Mouse (Mus musculus) CH12.LX (cell line): ENCODE data around the gene Zgrf1. TPM values are rescaled to one million over a fixed set of nuclear protein-coding genes. Genes with fewer than 3 reads are reported as not detected.
A peak's percentile ranks its signal among the peaks of the same experiment; 100 is the strongest.

Experiments used
- DNase-seq: peaks from one replicate; pipeline ENCODE4 v3.0.0-alpha.2; 2013; ENCODE audit errors: extremely low read depth
- H3K27ac ChIP-seq: 2 replicates; pipeline ENCODE4 v1.5.1; 2012; ENCODE audit warnings: low read depth, mild to moderate bottlenecking, control low read depth, moderate library complexity; ENCODE audit not compliant: insufficient read depth
- H3K27me3 ChIP-seq: replicated peaks from 2 replicates; pipeline ENCODE3; 2012; ENCODE audit warnings: inconsistent platforms
- H3K36me3 ChIP-seq, 2 experiments: replicated peaks in 1 of 2; 2 replicates each; pipeline versions ENCODE3 to v1.6.1; 2012; ENCODE audit warnings: inconsistent platforms in 1 of 2, low read length in 1 of 2, mild to moderate bottlenecking in 1 of 2, mixed read lengths in 1 of 2, moderate library complexity in 1 of 2; ENCODE audit not compliant: control insufficient read depth in 1 of 2, insufficient read depth in 1 of 2
- H3K4me1 ChIP-seq, 2 experiments: 2 replicates each; pipeline ENCODE4 v1.6.1; 2012; ENCODE audit warnings: inconsistent platforms in 1 of 2, moderate library complexity in 1 of 2; ENCODE audit not compliant: insufficient read depth in 2 of 2, control insufficient read depth in 1 of 2
- H3K4me2 ChIP-seq: 2 replicates; pipeline ENCODE4 v1.6.1; 2012; ENCODE audit warnings: low read depth, mild to moderate bottlenecking, control low read depth; ENCODE audit not compliant: poor library complexity, insufficient read depth, severe bottlenecking
- H3K4me3 ChIP-seq, 3 experiments: fragments of 150-350 bp in 1 of 3; sonication (generic) in 1 of 3; replicated peaks in 1 of 3; 2 replicates each; pipeline versions ENCODE3 to v1.5.1; 2011 to 2012; ENCODE audit warnings: low read depth in 2 of 3, low read length in 2 of 3, mild to moderate bottlenecking in 2 of 3, moderate library complexity in 2 of 3, control low read depth in 1 of 3, improper control_type of control experiment in 1 of 3, inconsistent platforms in 1 of 3, mixed read lengths in 1 of 3; ENCODE audit not compliant: poor library complexity in 1 of 3
- H3K79me2 ChIP-seq: replicated peaks from 2 replicates; pipeline ENCODE4 v1.6.1; 2012; ENCODE audit warnings: mild to moderate bottlenecking, moderate library complexity; ENCODE audit not compliant: control insufficient read depth, poor library complexity, insufficient read depth, severe bottlenecking; ENCODE audit errors: extremely low read depth
- H3K9ac ChIP-seq: 2 replicates; pipeline ENCODE4 v1.6.1; 2012; ENCODE audit warnings: low read depth, mild to moderate bottlenecking, control low read depth, moderate library complexity; ENCODE audit not compliant: insufficient read depth
- H3K9me3 ChIP-seq: replicated peaks from 2 replicates; pipeline ENCODE3; 2012; ENCODE audit warnings: low read length, inconsistent platforms, mixed read lengths
- CHD2 ChIP-seq: IDR thresholded peaks from 2 replicates; pipeline ENCODE4 v1.6.1; 2011; ENCODE audit warnings: low read length, improper control_type of control experiment
- CTCF ChIP-seq, 2 experiments: IDR thresholded peaks in 1 of 2; conservative IDR thresholded peaks in 1 of 2; 2 replicates each; pipeline ENCODE4 v1.5.1; 2011 to 2012; ENCODE audit warnings: low read depth in 2 of 2, low read length in 2 of 2, improper control_type of control experiment in 1 of 2, inconsistent platforms in 1 of 2, mild to moderate bottlenecking in 1 of 2, moderate library complexity in 1 of 2
- E2F4 ChIP-seq: IDR thresholded peaks from 2 replicates; pipeline ENCODE4 v1.6.1; 2011; ENCODE audit warnings: low read depth, low read length, improper control_type of control experiment; ENCODE audit not compliant: insufficient replicate concordance
- ELF1 ChIP-seq: IDR thresholded peaks from 2 replicates; pipeline ENCODE4 v1.6.1; 2014; ENCODE audit warnings: low read depth, mild to moderate bottlenecking, inconsistent platforms, low read length, improper control_type of control experiment
- EP300 ChIP-seq: IDR thresholded peaks from 2 replicates; pipeline ENCODE4 v1.6.1; 2011; ENCODE audit warnings: low read length, improper control_type of control experiment
- ETS1 ChIP-seq: conservative IDR thresholded peaks from 2 replicates; pipeline ENCODE4 v1.6.1; 2012; ENCODE audit warnings: low read depth, mild to moderate bottlenecking, inconsistent platforms, low read length, improper control_type of control experiment, moderate library complexity
- GABPA ChIP-seq: IDR thresholded peaks from 2 replicates; pipeline ENCODE4 v1.6.1; 2012; ENCODE audit warnings: low read depth, low read length, improper control_type of control experiment, inconsistent platforms; ENCODE audit not compliant: insufficient replicate concordance
- HCFC1 ChIP-seq: IDR thresholded peaks from 2 replicates; pipeline ENCODE4 v1.6.1; 2012; ENCODE audit warnings: low read depth, mild to moderate bottlenecking, inconsistent platforms, low read length, improper control_type of control experiment
- IRF4 ChIP-seq: IDR thresholded peaks from 2 replicates; pipeline ENCODE4 v1.6.1; 2014; ENCODE audit warnings: low read depth, mild to moderate bottlenecking, inconsistent platforms, low read length, improper control_type of control experiment
- JUN ChIP-seq: IDR thresholded peaks from 2 replicates; pipeline ENCODE4 v1.6.1; 2011; ENCODE audit warnings: low read depth, mild to moderate bottlenecking, low read length, improper control_type of control experiment, moderate library complexity; ENCODE audit not compliant: insufficient read depth
- JUND ChIP-seq: conservative IDR thresholded peaks from 2 replicates; pipeline ENCODE4 v1.6.1; 2011; ENCODE audit warnings: low read depth, low read length, improper control_type of control experiment
- KAT2A ChIP-seq: IDR thresholded peaks from 2 replicates; pipeline ENCODE4 v1.6.1; 2012; ENCODE audit warnings: low read length, improper control_type of control experiment, inconsistent platforms; ENCODE audit not compliant: insufficient replicate concordance
- MAFK ChIP-seq: IDR thresholded peaks from 2 replicates; pipeline ENCODE4 v1.6.1; 2011; ENCODE audit warnings: low read length, improper control_type of control experiment; ENCODE audit not compliant: insufficient replicate concordance
- MAX ChIP-seq: IDR thresholded peaks from 2 replicates; pipeline ENCODE4 v1.6.1; 2011; ENCODE audit warnings: low read length, improper control_type of control experiment
- MAZ ChIP-seq: IDR thresholded peaks from 2 replicates; pipeline ENCODE4 v1.6.1; 2012; ENCODE audit warnings: low read depth, mild to moderate bottlenecking, inconsistent platforms, low read length, improper control_type of control experiment, moderate library complexity
- MEF2A ChIP-seq: IDR thresholded peaks from 2 replicates; pipeline ENCODE4 v1.6.1; 2014; ENCODE audit warnings: low read depth, mild to moderate bottlenecking, inconsistent platforms, low read length, improper control_type of control experiment, borderline replicate concordance
- MYC ChIP-seq: IDR thresholded peaks from 2 replicates; pipeline ENCODE4 v1.6.1; 2011; ENCODE audit warnings: low read depth, mild to moderate bottlenecking, improper control_type of control experiment, low read length
- NRF1 ChIP-seq: IDR thresholded peaks from 2 replicates; pipeline ENCODE4 v1.6.1; 2014; ENCODE audit warnings: low read depth, mild to moderate bottlenecking, inconsistent platforms, low read length, improper control_type of control experiment, moderate library complexity
- PAX5 ChIP-seq: IDR thresholded peaks from 2 replicates; pipeline ENCODE4 v1.6.1; 2012; ENCODE audit warnings: low read length, inconsistent platforms, mixed read lengths
- POLR2A ChIP-seq: IDR thresholded peaks from 2 replicates; pipeline ENCODE4 v1.6.1; 2011; ENCODE audit warnings: low read depth, mild to moderate bottlenecking, improper control_type of control experiment, low read length
- POLR2AphosphoS2 ChIP-seq: IDR thresholded peaks from 2 replicates; pipeline ENCODE4 v1.6.1; 2011; ENCODE audit warnings: low read depth, low read length, improper control_type of control experiment
- RAD21 ChIP-seq: IDR thresholded peaks from 2 replicates; pipeline ENCODE4 v1.6.1; 2011; ENCODE audit warnings: low read depth, mild to moderate bottlenecking, low read length, improper control_type of control experiment, moderate library complexity
- SIN3A ChIP-seq: IDR thresholded peaks from 2 replicates; pipeline ENCODE4 v1.6.1; 2012; ENCODE audit warnings: low read length, improper control_type of control experiment, inconsistent platforms
- SMC3 ChIP-seq: IDR thresholded peaks from 2 replicates; pipeline ENCODE4 v1.6.1; 2011; ENCODE audit warnings: low read depth, low read length, improper control_type of control experiment
- TBP ChIP-seq: conservative IDR thresholded peaks from 2 replicates; pipeline ENCODE4 v1.6.1; 2011; ENCODE audit warnings: low read depth, low read length, improper control_type of control experiment
- TCF12 ChIP-seq: IDR thresholded peaks from 2 replicates; pipeline ENCODE4 v1.6.1; 2014; ENCODE audit warnings: low read depth, mild to moderate bottlenecking, inconsistent platforms, low read length, improper control_type of control experiment
- UBTF ChIP-seq: IDR thresholded peaks from 2 replicates; pipeline ENCODE4 v1.6.1; 2012; ENCODE audit warnings: low read depth, mild to moderate bottlenecking, inconsistent platforms, low read length, improper control_type of control experiment, moderate library complexity
- USF1 ChIP-seq: IDR thresholded peaks from 2 replicates; pipeline ENCODE4 v1.6.1; 2014; ENCODE audit warnings: low read depth, mild to moderate bottlenecking, inconsistent platforms, low read length, improper control_type of control experiment
- ZC3H11A ChIP-seq: IDR thresholded peaks from 2 replicates; pipeline ENCODE4 v1.6.1; 2012; ENCODE audit warnings: low read depth, mild to moderate bottlenecking, inconsistent platforms, low read length, improper control_type of control experiment
- ZKSCAN1 ChIP-seq: IDR thresholded peaks from 2 replicates; pipeline ENCODE4 v1.6.1; 2012; ENCODE audit warnings: low read depth, inconsistent platforms, low read length, improper control_type of control experiment, borderline replicate concordance
- ZMIZ1 ChIP-seq: IDR thresholded peaks from 2 replicates; pipeline ENCODE4 v1.6.1; 2012; ENCODE audit warnings: low read depth, mild to moderate bottlenecking, inconsistent platforms, low read length, improper control_type of control experiment
- dilution Hi-C: fragments of 300-500 bp; cut with MboI; formaldehyde crosslinking; loops from 2 replicates; pipeline ENCODE4 v1.14.3; 2020; ENCODE audit warnings: low sequenced_read_pairs; ENCODE audit not compliant: extremely low pct_unique_long_range_greater_than_20kb, extremely low pct_ligation_motif_present
- in situ Hi-C: fragments of 300-500 bp; cut with MboI; formaldehyde crosslinking; loops from 3 replicates; pipeline ENCODE4 v1.14.3; 2019; ENCODE audit warnings: low sequenced_read_pairs, low pct_ligation_motif_present, low pct_unique_long_range_greater_than_20kb, mixed read lengths
- polyA plus RNA-seq: library from polyadenylated mRNA; unstranded; fragments of >175 nt; gene quantifications from 2 replicates; pipeline ENCODE4 v1.2.1, GENCODE M21; 2012; ENCODE audit warnings: low read depth; ENCODE audit not compliant: insufficient read length
- total RNA-seq, 2 experiments: library from RNA; depleted of rRNA; stranded (reverse); fragments of 300-350 nt in 1 of 2; fragments of >200 nt in 1 of 2; gene quantifications; 2 replicates each; pipeline ENCODE4 v1.2.3; 2012 to 2014

The Zgrf1 gene
- total and polyA plus RNA-seq, 3 experiments = 7.0 to 10.2 (median 10.1) TPM

GRCm38 (mm10) chr3:127547882-127548281, 5.4 kb upstream of the Zgrf1 start:
- Histone ChIP-seq H3K27me3 (no peaks in the 10 kb centered on the region), H3K4me3 (no peak overlapping the region), H3K36me3 (peaks cover 16 to 36% of the 10 kb centered on the region in 2 experiments), H3K27ac (no peak overlapping the region), H3K4me1 (peaks cover 0 to 5% of the 10 kb centered on the region in 2 experiments; a peak in 2 of 4 replicates), H3K9ac (no peak overlapping the region), H3K4me2 (no peak overlapping the region), H3K79me2 (peaks cover 7% of the 10 kb centered on the region; the same call in 1 of the 2 replicates), H3K9me3 (no peaks in the 10 kb centered on the region)
- no peak for TF ChIP-seq JUND
- peak; percentile 80; the same call in 1 of the 2 replicates for TF ChIP-seq MYC
- no peak for TF ChIP-seq MAX
- TF ChIP-seq RAD21 = peak; percentile 59
- peak; percentile 57 for TF ChIP-seq SMC3
- no peak for TF ChIP-seq ZKSCAN1
- TF ChIP-seq CTCF (conservative IDR thresholded peaks at IDR 0.05 in 1 of 2, IDR thresholded peaks at IDR 0.05 in 1 of 2; ENCODE audit: low read depth in 2 of 2, low read length in 2 of 2) = peak in 1 of 2 experiments; percentile 67; a peak in 2 of 4 replicates
- TF ChIP-seq MAFK = no peak
- peak; percentile 53 for DNase-seq
- in situ Hi-C loops = loop anchor here (25.0 kb wide), 1 partner anchor 211 kb away; no protein-coding TSS in a partner anchor
- dilution Hi-C loops = no loop called here

DNA sequence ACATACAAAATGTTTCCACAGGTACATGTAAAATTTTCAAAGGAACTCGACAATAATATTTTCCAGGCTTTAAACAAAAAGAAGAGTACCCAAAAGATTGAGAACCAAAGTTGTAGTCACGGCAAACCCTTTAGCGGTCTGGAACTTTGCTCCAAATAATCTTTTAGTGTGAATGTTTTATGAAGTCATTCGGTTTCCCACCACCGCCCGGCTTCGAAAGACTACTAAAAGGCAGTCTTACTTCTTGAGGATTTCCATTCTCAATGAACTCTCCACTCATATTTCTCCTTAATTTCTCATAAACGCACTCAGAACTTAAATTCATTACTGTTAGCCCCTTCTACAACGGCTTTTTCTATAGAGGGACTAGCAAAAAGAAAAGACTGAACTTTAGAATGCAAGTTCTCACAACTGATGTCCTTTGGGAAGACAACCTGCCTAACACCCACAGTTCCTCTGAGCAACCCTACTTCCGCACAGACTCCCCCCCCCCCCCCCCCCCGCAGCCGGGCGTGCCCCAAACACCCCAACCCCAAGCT, 786 bp upstream of the Zgrf1 start:
- peak overlapping the region; percentile 72 to 90 (median 82) for H3K4me3 ChIP-seq
- peaks cover 15 to 20% of the 10 kb centered on the region in 2 experiments for H3K36me3 ChIP-seq
- no peak overlapping the region; the same call in 1 of the 2 replicates for H3K4me2 ChIP-seq
- no peaks in the 10 kb centered on the region for H3K9me3 ChIP-seq
- in situ Hi-C loops (loop anchor here (5.0 kb wide), 1 partner anchor 100 kb away; no protein-coding TSS in a partner anchor), dilution Hi-C loops (no loop called here)
- H3K9ac ChIP-seq = peak overlapping the region; percentile 98
- no peak overlapping the region for H3K27ac ChIP-seq
- H3K79me2 ChIP-seq = peaks cover 22% of the 10 kb centered on the region
- no peak for DNase-seq
- no peaks in the 10 kb centered on the region for H3K27me3 ChIP-seq
- H3K4me1 ChIP-seq = peaks cover 0 to 16% of the 10 kb centered on the region in 2 experiments; a peak in 2 of 4 replicates
- no peak for TF ChIP-seq UBTF
- peak; percentile 14; the same call in 1 of the 2 replicates for TF ChIP-seq EP300
- no peak for TF ChIP-seq SMC3
- no peak for TF ChIP-seq USF1
- no peak for TF ChIP-seq JUN
- no peak for TF ChIP-seq ZKSCAN1
- no peak for TF ChIP-seq RAD21
- no peak for TF ChIP-seq MYC
- no peak for TF ChIP-seq SIN3A
- TF ChIP-seq IRF4 = no peak
- no peak for TF ChIP-seq NRF1
- TF ChIP-seq ELF1 = peak; percentile 69; the same call in 1 of the 2 replicates
- TF ChIP-seq JUND = no peak
- no peak for TF ChIP-seq ETS1
- TF ChIP-seq CHD2 = no peak
- TF ChIP-seq HCFC1 = no peak
- no peak for TF ChIP-seq ZC3H11A
- no peak for TF ChIP-seq KAT2A
- 0 out of 2 replicates have a peak, but pooled peaks have one; percentile 17 for TF ChIP-seq ZMIZ1
- TF ChIP-seq TBP = peak; percentile 77
- TF ChIP-seq POLR2A = peak; percentile 48; the same call in 1 of the 2 replicates
- no peak for TF ChIP-seq MAZ
- TF ChIP-seq PAX5 = no peak
- TF ChIP-seq E2F4 = no peak
- no peak; the same call in 1 of the 2 replicates for TF ChIP-seq POLR2AphosphoS2
- no peak for TF ChIP-seq MAFK
- no peak for TF ChIP-seq GABPA
- no peak for TF ChIP-seq MEF2A
- TF ChIP-seq TCF12 = no peak
